Mouse (Mus musculus): ENCODE results near the gene Tcte3. TPM values are rescaled to one million over a fixed set of nuclear protein-coding genes. Genes with fewer than 3 reads are reported as not detected.
A peak's percentile ranks its signal among the peaks of the same experiment; 100 is the strongest.
"Not testable (repeated sequence)": the region's sequence is repeated elsewhere in the genome, so short reads cannot be mapped to it uniquely, and the experiment has no call there.

Tcte3 gene
- total RNA-seq, 2 experiments from 2014 or later: not detected

GRCm38 (mm10) chr17:15050338-15050737, 9.1 kb upstream of the Tcte3 start:
- intact Hi-C loops (cut with DNase I); DNase-seq: not testable (repeated sequence)

GRCm38 (mm10) chr17:15040455-15040854, 833 bp downstream of the Tcte3 start:
- intact Hi-C loops (cut with DNase I); DNase-seq: not testable (repeated sequence)

- intact Hi-C loops (cut with DNase I): not testable (repeated sequence)
Observed at GRCm38 (mm10) chr17:15031414-15031813, 9.9 kb downstream of the Tcte3 start.

GRCm38 (mm10) chr17:15025513-15025912, 15.8 kb downstream of the Tcte3 start:
- intact Hi-C loops (cut with DNase I); DNase-seq: not testable (repeated sequence)

More at GRCm38 (mm10) chr17:15031414-15031813, 9.9 kb downstream of the Tcte3 start:
- DNase-seq: not testable (repeated sequence)

- DNase-seq; intact Hi-C loops (cut with DNase I): not testable (repeated sequence)
Observed at GRCm38 (mm10) chr17:15024502-15025193, 16.6 kb downstream of the Tcte3 start.

GRCm38 (mm10) chr17:15023878-15024492, 17.3 kb downstream of the Tcte3 start:
- intact Hi-C loops (cut with DNase I); DNase-seq: not testable (repeated sequence)

GRCm38 (mm10) chr17:15021503-15022220, 19.6 kb downstream of the Tcte3 start:
- peak; percentile 16 to 29 for DNase-seq
- intact Hi-C loops (cut with DNase I): not testable (repeated sequence)

GRCm38 (mm10) chr17:15009706-15010413, 31.4 kb downstream of the Tcte3 start, which contains the start of gene Gm3435:
TSS of gene Gm3435 (plus strand) at chr17:15010176.
- intact Hi-C loops (cut with DNase I): not testable (repeated sequence)

GRCm38 (mm10) chr17:15009088-15009487, 32.2 kb downstream of the Tcte3 start:
- intact Hi-C loops (cut with DNase I); DNase-seq: not testable (repeated sequence)

More at GRCm38 (mm10) chr17:15009706-15010413, 31.4 kb downstream of the Tcte3 start, which contains the start of gene Gm3435:
- not testable (repeated sequence) for DNase-seq

- intact Hi-C loops (cut with DNase I); DNase-seq: not testable (repeated sequence)
Observed at GRCm38 (mm10) chr17:15000047-15000446, 41.2 kb downstream of the Tcte3 start.

- intact Hi-C loops (cut with DNase I); DNase-seq: not testable (repeated sequence)
Observed at GRCm38 (mm10) chr17:14994140-14994539, 47.1 kb downstream of the Tcte3 start.

GRCm38 (mm10) chr17:14993139-14993832, 48.0 kb downstream of the Tcte3 start:
- intact Hi-C loops (cut with DNase I); DNase-seq: not testable (repeated sequence)

GRCm38 (mm10) chr17:14992522-14993138, 48.7 kb downstream of the Tcte3 start:
- intact Hi-C loops (cut with DNase I); DNase-seq: not testable (repeated sequence)

GRCm38 (mm10) chr17:14990116-14990702, 51.1 kb downstream of the Tcte3 start:
- DNase-seq: peak in 1 of 2 experiments; percentile 12
- intact Hi-C loops (cut with DNase I): not testable (repeated sequence)

GRCm38 (mm10) chr17:14978362-14979038, 62.8 kb downstream of the Tcte3 start, which contains the start of the genes 9030025P20Rik and Gm3417:
TSS of gene 9030025P20Rik (plus strand) at chr17:14978468.
TSS of gene Gm3417 (minus strand) at chr17:14978790.
- intact Hi-C loops (cut with DNase I); DNase-seq: not testable (repeated sequence)

- intact Hi-C loops (cut with DNase I); DNase-seq: not testable (repeated sequence)
Observed at GRCm38 (mm10) chr17:14977718-14978361, 63.4 kb downstream of the Tcte3 start.

Measured in heart, postnatal 36 days (tissue).